Mouse (Mus musculus): Measurements from ENCODE around the gene Zscan18. TPM values are rescaled to one million over a fixed set of nuclear protein-coding genes. Genes with fewer than 3 reads are reported as not detected.
"Not testable (repeated sequence)": the region's sequence is repeated elsewhere in the genome, so short reads cannot be mapped to it uniquely, and the experiment has no call there.

Gene Zscan18
- polyA plus RNA-seq (2015; fragmentation: Nextera tagmentation; extraction: Ambion mirVana): 21.3 and 22.7 TPM in 2 replicates

DNA sequence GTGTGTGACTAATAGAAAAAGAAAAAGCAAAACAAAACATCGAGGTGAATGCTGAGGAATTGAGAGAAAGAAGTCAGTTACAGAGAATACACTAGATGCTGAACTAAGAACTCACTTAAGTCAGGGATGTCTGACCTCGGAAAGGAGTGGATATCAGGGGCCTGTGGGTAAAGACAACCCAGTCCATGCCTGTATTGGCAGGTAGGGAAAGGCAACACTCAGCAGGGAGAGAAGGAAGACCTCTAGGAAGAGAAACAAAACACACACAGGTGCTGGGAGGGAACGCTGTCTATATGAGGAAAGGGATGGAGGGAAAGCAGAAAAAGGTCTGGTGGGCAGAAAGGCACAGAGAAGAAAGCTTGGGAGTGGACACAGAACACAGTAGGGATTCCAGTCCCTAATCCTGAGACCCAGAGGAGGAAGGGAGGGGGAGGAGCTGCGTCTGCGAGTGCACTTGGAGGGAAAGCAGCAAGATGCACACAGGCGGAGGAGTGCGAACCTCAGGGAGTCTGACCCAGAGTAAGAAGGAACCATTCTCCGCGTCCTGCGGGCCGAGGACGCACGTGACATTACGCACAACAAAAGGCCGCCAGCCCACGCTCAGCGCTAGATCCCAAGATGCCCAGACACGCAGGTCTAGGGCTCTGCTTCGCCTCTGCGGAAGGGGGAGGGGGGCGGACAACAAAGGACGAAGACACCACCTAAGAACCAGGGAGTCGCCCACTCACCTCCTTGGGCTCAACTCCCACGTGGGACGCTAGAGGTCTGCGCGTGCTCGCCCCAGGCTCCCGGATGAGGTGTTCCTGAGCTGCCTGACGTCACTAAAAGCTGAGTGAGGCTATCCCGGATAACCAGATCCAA is at the start of gene Zscan18:
Zscan18 (minus strand) TSS at position 770 of the 861 bp plus-strand sequence.
- peak within 1 kb of the TSS; percentile 84 for H3K4me2 ChIP-seq (replicated peaks)
- peak within 1 kb of the TSS; percentile 56 for H3K4me3 ChIP-seq
- H3K9ac ChIP-seq (replicated peaks): peak within 1 kb of the TSS; percentile 76
- peaks cover 24% of the 10 kb centered on the region for H3K36me3 ChIP-seq
- peak within 1 kb of the TSS; percentile 82 for H3K27ac ChIP-seq (replicated peaks)
- peaks cover 13% of the 10 kb centered on the region for H3K4me1 ChIP-seq
- 0 out of 2 replicates have a peak, but pooled peaks cover under 1% of the 10 kb centered on the region for H3K9me3 ChIP-seq
- WGBS: 5% methylated on average over 31 of the region's 31 CpGs
- no peaks in the 10 kb centered on the region for H3K27me3 ChIP-seq
- peak; percentile 97 for ATAC-seq (replicated peaks)

DNA sequence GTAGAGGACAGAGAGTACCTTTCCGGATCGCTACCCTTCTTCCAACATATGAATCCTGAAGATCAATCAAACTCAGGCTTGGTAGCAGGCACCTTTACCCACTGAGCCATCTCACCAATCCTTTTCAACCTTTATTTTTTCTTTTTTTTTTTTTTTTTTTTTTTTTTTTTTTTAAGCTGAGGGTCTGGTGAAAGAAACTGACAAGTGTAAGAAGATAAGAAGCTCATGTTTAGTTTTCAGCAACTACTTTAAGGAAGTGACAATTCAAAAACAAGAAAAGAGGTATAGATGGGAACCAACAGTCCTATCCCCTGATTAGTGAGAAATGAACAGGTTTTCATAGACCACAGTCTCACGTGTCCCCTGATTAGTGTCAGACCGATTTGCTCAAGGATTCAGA is 32.3 kb upstream of the Zscan18 start:
- no peak overlapping the region for H3K27ac ChIP-seq (replicated peaks)

DNA sequence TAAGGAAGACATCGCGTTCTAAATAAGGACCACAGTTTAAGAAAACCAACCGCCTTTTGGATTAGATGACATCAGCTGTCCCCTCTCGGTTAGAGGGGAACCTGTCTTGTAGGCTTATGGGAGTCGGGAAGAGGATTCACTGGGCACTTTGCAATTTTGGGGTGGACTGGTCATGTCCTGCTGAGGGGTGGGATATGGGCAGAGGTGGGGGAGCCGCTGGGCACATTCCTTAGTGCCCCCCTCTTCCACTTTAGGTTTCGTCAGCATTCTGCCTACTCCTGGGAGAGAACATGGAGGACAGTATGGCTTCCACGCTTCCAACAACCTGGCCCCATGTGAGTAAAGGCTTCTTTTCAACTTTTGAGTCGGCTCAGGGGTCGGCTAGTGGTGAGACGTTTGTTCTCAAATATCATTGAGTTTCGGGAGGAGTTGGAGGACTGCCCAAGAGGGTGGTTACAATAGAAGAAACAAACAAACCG is 31.8 kb upstream of the Zscan18 start:
- peak overlapping the region; percentile 65 for H3K4me3 ChIP-seq
- peak overlapping the region; percentile 74 for H3K9ac ChIP-seq (replicated peaks)
- H3K36me3 ChIP-seq: peaks cover 40% of the 10 kb centered on the region
- ATAC-seq (replicated peaks): peak; percentile 66
- 30% methylated on average over 13 of the region's 13 CpGs for WGBS
- peaks cover 35% of the 10 kb centered on the region for H3K9me3 ChIP-seq
- H3K4me1 ChIP-seq: peaks cover 8% of the 10 kb centered on the region; the same call in 1 of the 2 replicates
- H3K27ac ChIP-seq (replicated peaks): peak overlapping the region; percentile 69
- H3K27me3 ChIP-seq: no peaks in the 10 kb centered on the region
- H3K4me2 ChIP-seq (replicated peaks): peak overlapping the region; percentile 66

More for the DNA sequence above, 32.3 kb upstream of the Zscan18 start:
- H3K36me3 ChIP-seq: peaks cover 46% of the 10 kb centered on the region
- H3K9ac ChIP-seq (replicated peaks): no peak overlapping the region
- no peaks in the 10 kb centered on the region for H3K27me3 ChIP-seq
- peaks cover 8% of the 10 kb centered on the region; the same call in 1 of the 2 replicates for H3K4me1 ChIP-seq
- peak overlapping the region; percentile 66 for H3K4me2 ChIP-seq (replicated peaks)
- H3K4me3 ChIP-seq: peak overlapping the region; percentile 65
- WGBS: 94% methylated on average over 4 of the region's 4 CpGs
- ATAC-seq (replicated peaks): no peak
- H3K9me3 ChIP-seq: peaks cover 40% of the 10 kb centered on the region

DNA sequence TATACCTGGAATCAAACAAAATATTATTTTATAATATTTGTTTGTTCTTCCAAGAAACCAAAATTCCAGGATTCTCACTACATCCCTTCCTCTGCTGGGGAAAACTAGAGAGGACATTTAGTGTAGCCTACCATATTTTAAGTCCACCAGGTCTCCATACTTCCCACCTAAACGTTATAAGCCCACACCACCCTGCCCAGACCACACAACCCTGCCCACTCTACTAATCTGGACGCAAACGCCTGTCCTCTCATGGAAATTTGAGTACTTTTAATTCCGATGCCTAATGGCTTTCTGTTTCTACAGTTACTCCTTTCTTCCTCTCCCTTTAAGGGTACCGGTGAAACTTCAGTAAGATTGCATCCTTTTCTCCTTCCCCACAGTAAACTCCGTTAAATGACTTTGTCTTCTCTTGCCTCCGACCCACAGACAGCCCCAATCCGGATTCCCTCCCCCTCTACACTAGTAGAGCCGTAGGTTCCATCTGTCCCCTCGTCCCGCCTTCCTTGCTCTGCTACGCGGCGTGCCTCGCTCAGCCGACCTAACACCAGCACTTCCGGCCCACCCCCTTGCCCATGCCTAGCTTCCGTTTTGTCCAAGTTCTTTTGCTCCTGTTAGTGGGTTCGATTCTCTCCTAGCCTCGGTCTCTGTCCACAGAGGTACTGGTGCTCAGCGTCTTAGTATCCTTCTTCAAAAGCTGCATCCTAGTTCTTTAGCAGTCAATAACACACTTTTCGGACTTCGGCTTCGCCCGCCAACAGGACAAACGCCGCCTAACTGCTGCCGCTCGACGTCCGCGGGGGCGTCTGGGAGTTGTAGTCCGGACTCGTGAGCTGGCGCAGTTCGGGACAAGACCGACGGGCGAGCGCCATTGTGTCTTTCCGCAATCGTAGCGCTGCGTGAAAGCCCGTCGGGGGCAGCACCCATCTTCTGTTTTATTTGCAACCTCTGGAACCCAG is 31.0 kb upstream of the Zscan18 start, which contains the start of gene Zfp110:
Zfp110 (plus strand) TSS at position 600 of the 959 bp plus-strand sequence.
- Histone ChIP-seq H3K9ac (replicated peaks) (peak within 1 kb of the TSS; percentile 74), H3K9me3 (peaks cover 29% of the 10 kb centered on the region), H3K36me3 (peaks cover 34% of the 10 kb centered on the region), H3K4me3 (peak within 1 kb of the TSS; percentile 65), H3K27me3 (no peaks in the 10 kb centered on the region), H3K4me2 (replicated peaks) (peak within 1 kb of the TSS; percentile 66), H3K27ac (replicated peaks) (peak within 1 kb of the TSS; percentile 69), H3K4me1 (peaks cover 8% of the 10 kb centered on the region; the same call in 1 of the 2 replicates)
- WGBS: 4% methylated on average over 47 of the region's 47 CpGs
- ATAC-seq (replicated peaks): peak; percentile 98

DNA sequence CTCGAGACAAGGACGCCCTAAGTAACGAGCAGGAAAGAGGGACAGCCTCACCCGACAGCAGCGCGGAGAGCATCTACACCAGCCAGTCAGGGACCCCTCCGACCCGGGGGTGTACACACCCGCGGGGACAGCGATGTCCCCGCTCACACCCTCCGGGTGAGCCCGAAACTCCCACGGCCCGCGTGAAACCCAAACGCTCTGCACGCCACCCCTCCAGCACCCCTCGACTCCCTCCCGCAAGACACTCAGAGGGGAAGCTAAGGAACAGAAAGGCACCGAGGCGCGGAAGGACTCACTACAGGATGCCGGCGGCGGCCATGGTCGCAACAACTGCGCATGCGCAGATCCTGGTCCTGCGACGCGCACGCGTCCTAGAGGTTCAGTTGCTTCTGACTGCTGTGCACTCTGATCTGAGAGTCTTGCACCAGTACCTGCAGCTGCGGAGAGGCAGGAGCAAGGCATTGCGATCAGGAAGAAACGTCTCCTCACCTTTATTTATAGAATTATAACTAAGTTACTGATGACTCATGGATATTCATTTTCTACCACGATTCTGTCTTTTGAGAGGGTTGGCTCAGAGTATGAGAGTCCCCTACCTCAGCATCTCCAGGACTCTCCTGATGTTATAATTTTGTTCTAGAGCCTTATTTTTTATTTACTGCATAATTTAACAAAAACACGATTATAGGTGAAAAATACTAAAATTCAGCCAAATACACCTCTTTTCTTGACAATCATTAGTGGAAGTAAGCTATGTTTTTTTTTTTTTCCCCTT is 15.3 kb upstream of the Zscan18 start, which contains the start of gene Zfp329:
Zfp329 (minus strand) TSS at position 338 of the 775 bp plus-strand sequence.
- peak; percentile 97 for ATAC-seq (replicated peaks)
- H3K27me3 ChIP-seq: no peaks in the 10 kb centered on the region
- under 1% methylated on average over 40 of the region's 40 CpGs for WGBS

DNA sequence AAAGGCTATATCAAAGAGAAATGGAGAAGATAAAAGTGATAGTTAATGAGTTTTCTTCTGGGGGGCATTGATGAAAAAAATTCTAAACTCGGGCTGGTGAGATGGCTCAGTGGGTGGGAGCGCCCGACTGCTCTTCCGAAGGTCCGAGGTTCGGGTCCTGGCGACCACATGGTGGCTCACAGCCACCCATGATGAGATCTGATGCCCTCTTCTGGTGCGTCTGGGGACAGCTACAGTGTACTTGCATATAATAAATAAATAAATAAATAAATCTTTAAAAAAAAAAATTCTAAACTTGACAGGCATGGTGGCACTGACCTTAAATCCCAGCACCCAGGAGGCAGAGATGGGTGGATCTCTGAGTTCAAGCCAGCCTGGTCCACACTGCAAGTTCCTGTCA is 12.1 kb upstream of the Zscan18 start:
- no peak overlapping the region for H3K27ac ChIP-seq (replicated peaks)
- peaks cover 36% of the 10 kb centered on the region for H3K9me3 ChIP-seq
- H3K9ac ChIP-seq (replicated peaks): no peak overlapping the region
- H3K4me2 ChIP-seq (replicated peaks): no peak overlapping the region
- ATAC-seq (replicated peaks): no peak
- WGBS: 95% methylated on average over 8 of the region's 8 CpGs
- peaks cover 10% of the 10 kb centered on the region for H3K4me1 ChIP-seq
- H3K36me3 ChIP-seq: peaks cover 46% of the 10 kb centered on the region
- no peaks in the 10 kb centered on the region for H3K27me3 ChIP-seq
- no peak overlapping the region for H3K4me3 ChIP-seq

More for the DNA sequence above, 15.3 kb upstream of the Zscan18 start, which contains the start of gene Zfp329:
- Histone ChIP-seq H3K9me3 (peaks cover 22% of the 10 kb centered on the region), H3K4me3 (peak within 1 kb of the TSS; percentile 99), H3K27ac (replicated peaks) (peak within 1 kb of the TSS; percentile 96), H3K4me2 (replicated peaks) (peak within 1 kb of the TSS; percentile 58), H3K4me1 (peaks cover 10% of the 10 kb centered on the region), H3K9ac (replicated peaks) (peak within 1 kb of the TSS; percentile 98), H3K36me3 (peaks cover 21% of the 10 kb centered on the region)

DNA sequence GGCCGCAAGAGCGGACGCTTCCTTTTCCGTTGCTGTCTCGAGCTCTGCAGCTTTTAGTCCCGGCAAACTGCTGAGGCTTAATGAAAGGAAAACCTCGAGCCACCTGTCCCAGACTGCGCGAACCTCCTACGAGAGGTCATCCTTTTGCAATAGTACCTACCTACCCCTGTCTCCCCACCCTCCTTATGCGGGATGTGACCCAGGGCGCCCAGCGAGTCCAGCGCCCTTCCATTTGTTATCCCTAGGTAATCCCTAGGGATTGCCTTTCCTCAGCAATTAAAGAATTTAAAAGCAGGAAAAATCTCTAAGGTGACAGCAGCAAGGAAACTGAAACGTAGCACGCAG is 264 bp upstream of the Zscan18 start:
- H3K4me1 ChIP-seq: peaks cover 13% of the 10 kb centered on the region
- peak overlapping the region; percentile 56 for H3K4me3 ChIP-seq
- peak overlapping the region; percentile 84 for H3K4me2 ChIP-seq (replicated peaks)
- H3K27me3 ChIP-seq: no peaks in the 10 kb centered on the region
- ATAC-seq (replicated peaks): no peak
- H3K9ac ChIP-seq (replicated peaks): peak overlapping the region; percentile 76
- 2% methylated on average over 16 of the region's 16 CpGs for WGBS
- peak overlapping the region; percentile 82 for H3K27ac ChIP-seq (replicated peaks)
- peaks cover 6% of the 10 kb centered on the region; the same call in 1 of the 2 replicates for H3K9me3 ChIP-seq
- peaks cover 30% of the 10 kb centered on the region for H3K36me3 ChIP-seq

DNA sequence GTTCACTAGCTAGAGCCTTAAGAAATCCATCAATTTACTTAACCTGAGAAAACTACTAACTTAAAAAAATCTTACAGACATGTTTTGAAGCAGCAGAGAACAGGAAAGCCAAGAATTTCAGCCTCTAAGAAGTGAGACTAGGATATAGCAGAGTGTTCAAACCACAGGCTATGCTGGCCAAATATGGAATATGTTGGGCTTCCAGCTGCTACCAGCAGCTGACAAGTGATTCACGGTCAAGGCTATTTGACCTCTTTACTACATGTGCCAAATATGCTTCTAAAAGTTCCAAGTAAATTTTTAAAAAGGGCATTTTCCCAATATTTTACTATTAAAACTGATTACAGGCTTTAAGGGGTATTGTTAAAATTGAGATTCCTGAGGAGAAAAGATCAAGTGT is 3.9 kb downstream of the Zscan18 start:
- 100% methylated on average over 1 of the region's 1 CpGs for WGBS
- Histone ChIP-seq H3K4me2 (replicated peaks) (no peak overlapping the region), H3K36me3 (peaks cover 12% of the 10 kb centered on the region), H3K9me3 (no peaks in the 10 kb centered on the region), H3K4me3 (no peak overlapping the region), H3K4me1 (peaks cover 13% of the 10 kb centered on the region), H3K27me3 (no peaks in the 10 kb centered on the region), H3K9ac (replicated peaks) (no peak overlapping the region), H3K27ac (replicated peaks) (no peak overlapping the region)
- no peak for ATAC-seq (replicated peaks)

DNA sequence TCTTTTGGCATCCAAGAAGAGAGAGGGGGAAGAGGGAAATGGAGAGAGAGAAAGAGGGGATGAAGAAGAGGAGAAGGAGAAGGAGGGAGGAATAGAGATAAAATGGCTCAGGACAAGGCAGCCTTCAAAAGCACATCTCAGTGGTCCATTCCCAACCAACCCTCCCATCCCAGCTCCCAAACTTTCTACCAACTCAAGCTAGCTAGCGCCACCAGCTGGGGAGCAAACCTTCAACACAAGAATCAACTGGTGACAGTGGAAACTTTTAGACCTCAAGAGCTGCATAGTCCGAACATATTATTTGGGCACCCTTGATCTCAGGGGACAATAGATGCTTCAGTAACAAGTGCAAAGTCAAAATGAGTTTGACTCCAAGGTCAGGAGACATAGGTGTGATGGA is 5.5 kb downstream of the Zscan18 start:
- ATAC-seq (replicated peaks): no peak
- Histone ChIP-seq H3K9ac (replicated peaks) (no peak overlapping the region), H3K27me3 (no peaks in the 10 kb centered on the region), H3K27ac (replicated peaks) (no peak overlapping the region), H3K4me2 (replicated peaks) (no peak overlapping the region), H3K36me3 (peaks cover 12% of the 10 kb centered on the region), H3K4me3 (no peak overlapping the region), H3K9me3 (no peaks in the 10 kb centered on the region), H3K4me1 (peaks cover 6% of the 10 kb centered on the region)
- 67% methylated on average over 2 of the region's 2 CpGs for WGBS

DNA sequence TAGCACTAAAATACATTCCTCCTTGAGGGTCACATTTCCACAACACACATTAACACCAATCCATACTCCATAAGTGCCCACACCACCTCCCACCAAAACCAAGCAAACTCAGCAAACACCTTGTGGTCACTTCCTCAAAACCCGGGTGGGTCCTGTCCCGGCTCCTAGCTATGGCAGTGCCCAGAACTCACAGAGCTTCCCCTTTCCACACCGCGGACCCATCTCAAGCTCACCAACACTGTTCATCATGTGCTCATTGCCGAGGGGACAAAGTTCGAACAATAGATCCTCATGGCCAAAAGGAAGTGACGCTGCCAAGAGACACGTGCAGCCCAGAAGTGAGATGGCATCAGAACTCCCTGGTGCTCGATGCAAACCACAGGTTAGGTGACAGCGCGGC is 10.8 kb downstream of the Zscan18 start:
- H3K27ac ChIP-seq (replicated peaks); H3K4me2 ChIP-seq (replicated peaks); H3K27me3 ChIP-seq; H3K4me1 ChIP-seq; H3K9ac ChIP-seq (replicated peaks); ATAC-seq (replicated peaks); H3K9me3 ChIP-seq; H3K4me3 ChIP-seq: not testable (repeated sequence)
- 91% methylated on average over 11 of the region's 11 CpGs for WGBS
- H3K36me3 ChIP-seq: peaks cover 12% of the 10 kb centered on the region

DNA sequence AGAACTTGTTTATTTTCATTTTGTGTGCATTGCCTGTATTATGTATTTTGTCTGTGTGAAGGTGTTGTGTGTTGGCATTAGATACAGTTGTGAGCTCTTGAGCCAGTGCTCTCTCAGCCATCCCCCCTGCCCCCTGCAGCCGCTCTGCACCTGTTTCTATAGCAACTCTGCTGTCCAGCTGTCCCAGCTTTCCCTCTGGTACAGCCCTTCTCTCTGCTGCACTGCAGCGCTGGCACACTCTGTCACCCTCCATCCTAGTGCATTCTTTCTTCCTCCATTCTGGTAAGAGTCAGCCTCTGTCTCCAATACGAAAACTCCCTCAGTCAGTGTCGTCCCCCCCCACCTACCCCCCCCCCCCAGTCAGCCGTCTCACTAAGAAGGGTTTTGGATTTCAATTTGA is 15.4 kb downstream of the Zscan18 start:
- Histone ChIP-seq H3K9ac (replicated peaks) (no peak overlapping the region), H3K4me1 (no peaks in the 10 kb centered on the region), H3K27me3 (peaks cover 2% of the 10 kb centered on the region; the same call in 1 of the 2 replicates), H3K9me3 (no peaks in the 10 kb centered on the region), H3K4me3 (no peak overlapping the region), H3K27ac (replicated peaks) (no peak overlapping the region), H3K4me2 (replicated peaks) (no peak overlapping the region), H3K36me3 (no peaks in the 10 kb centered on the region)
- no peak for ATAC-seq (replicated peaks)
- WGBS: 10% methylated on average over 5 of the region's 5 CpGs

Data from forebrain, embryonic 15.5 days (tissue).